Mouse (Mus musculus) spleen, postnatal 4 days (tissue): ENCODE data around the gene Klhl25.
"Not testable (repeated sequence)": the region's sequence is repeated elsewhere in the genome, so short reads cannot be mapped to it uniquely, and the experiment has no call there.

Experiments
- DNase-seq, 2 experiments: peaks; one replicate each; pipeline ENCODE4 v3.0.0; 2022; ENCODE audit warnings: low spot score in 2 of 2

Gene Klhl25

DNA sequence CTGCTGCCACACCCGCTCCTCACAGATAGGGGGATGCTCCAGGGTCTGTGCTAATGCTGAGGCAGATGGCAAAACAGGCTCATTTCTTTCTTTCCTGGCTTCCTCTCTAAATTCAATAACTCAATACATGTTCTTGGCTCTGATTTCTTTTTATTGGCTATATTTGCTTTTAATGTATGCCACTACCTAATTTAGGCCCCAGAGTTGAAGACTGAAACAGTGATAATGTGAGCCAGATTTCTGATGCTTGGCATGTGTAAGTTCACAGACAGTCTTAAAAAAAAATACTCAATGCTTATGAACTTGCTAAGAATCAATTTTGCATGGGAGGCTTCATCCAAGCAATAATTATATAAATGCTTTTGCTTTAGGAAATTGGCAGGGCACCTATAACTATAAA is 2.2 kb upstream of the Klhl25 start:
- no peak for DNase-seq

DNA sequence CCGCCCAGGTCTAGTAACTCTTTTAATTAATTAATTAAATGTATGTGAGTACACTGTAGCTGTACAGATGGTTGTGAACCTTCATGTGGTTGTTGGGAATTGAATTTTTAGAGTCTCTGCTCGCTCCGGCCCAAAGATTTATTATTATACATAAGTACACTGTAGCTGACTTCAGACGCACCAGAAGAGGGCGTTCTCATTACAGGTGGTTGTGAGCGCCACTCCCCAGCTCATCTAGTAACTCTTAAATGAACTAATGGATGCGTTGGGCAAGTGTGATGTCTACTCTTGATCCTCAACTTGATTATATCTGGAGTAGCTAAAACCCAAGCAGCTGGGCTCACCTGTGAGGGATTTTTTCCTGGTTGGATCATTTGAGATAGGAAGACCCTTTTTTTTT is 1.2 kb upstream of the Klhl25 start:
- DNase-seq, result no peak

DNA sequence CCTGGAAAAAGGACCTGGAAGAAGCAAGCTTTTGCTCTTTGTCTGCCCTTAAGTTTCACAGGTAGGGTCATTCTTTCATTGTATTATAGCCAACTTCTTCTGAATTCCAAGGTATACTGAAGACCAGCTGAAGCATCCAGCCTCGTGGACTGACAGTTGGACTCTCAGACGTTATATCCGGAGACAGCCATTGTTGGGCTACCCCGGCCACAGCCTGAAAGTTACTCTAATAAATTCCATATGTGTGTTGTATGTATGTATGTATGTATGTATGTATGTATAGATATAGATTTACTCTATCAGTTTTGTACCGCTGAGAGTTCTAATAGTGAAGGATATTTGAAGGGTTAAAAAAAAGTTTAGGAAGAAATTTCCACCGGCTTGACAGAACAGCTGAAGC is 621 bp upstream of the Klhl25 start:
- DNase-seq, result no peak

DNA sequence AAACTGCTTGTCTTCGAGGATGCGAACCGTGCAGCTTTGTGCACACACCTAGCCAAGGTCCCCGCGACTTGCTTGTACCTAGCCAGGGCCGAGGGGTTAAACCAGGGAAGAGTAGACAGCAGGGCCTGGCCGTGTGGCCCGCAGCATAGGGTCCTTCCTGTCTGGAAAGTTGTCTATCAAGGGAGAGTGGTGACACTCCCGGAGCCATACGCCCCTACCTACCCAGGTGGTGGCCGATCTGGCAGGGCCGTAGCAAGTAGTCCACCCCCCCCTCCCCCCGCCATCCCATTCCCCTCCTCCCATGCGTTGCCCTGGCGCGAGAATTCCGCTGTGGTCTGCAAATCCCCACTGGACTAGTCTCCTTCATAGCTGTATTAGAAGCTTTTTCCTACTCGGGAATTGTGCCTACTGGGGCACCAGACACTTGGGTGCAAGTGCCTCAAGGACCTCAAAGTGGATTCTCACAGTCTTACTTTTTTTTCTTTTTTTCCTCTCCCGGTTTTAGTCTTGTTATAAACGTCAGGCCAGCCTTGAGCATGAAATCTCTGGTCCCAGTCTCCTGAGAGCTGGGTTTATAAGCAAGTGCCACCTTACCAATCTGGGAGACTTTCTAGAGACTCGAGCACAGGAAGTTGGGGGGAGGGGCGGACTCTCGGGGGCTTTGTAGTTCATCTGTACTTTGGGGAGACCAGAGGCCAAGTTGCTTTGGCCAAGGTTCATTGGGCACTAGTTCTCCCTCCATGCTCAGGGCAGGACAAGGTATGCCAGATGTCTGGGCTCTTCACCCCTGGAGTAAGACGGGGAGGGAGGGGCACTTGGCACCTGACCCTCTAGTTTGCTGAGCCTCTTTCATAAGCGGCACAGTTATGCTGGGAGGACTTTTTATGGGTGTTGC is 913 bp downstream of the Klhl25 start:
- DNase-seq, result peak; percentile 49 to 81

DNA sequence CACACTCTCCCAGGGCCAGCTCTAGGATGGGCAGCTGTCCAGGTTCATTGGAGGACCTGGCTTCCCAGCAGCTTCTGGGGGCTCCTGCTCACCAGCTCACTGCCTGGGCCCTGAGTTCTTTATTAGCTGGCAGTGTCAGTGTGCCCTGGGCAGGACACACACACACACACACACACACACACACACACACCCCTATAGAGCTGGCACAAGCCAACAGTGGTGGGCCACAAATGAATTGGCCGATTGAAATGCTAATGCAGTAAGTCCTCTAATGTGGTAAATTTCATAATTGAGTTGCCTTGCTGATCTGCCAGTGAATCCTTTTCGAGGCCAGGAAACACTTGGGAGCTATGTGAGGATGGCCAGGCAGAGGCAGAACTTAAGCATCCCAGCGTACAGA is 2.3 kb downstream of the Klhl25 start:
- DNase-seq, result not testable (repeated sequence)

DNA sequence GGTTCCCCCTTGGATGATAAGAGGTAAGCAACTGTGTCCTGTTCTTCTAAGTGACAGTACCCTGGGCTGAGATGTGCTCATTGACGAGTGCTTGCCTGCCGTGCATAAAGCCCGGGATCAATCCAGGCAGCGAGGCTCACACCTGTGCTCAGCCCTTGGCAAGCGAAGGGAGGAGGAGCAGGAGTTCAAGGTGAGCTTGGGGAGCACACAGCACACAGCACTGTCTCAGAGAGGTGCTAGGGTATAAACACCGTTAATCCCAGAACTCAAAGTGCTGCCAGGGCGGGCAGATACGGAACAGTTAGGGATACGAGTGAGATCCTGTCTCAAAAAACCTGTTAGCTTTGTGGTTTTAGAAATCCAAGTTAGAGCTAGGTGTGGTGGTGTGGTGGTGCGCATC is 3.2 kb downstream of the Klhl25 start:
- DNase-seq, result no peak

DNA sequence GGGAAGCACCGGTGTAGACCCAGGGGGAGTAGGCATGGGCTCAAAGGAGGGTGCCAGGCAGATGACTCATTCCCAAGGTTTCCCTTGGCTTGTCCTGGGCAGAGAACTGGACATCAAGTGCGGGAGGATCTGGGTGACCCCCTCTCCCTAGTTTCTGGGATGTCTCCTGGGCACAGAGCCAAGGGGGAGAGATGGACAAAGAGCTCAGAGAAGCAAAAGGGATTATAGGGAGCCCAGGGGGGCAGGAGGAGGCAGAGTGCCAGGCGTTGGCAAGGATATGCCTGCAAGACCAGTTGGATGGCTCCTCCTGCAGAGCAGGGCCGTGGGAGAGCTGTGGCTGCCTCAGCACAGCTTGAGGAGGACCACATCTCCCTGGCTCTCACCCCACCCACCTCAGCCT is 4.3 kb downstream of the Klhl25 start:
- no peak for DNase-seq

DNA sequence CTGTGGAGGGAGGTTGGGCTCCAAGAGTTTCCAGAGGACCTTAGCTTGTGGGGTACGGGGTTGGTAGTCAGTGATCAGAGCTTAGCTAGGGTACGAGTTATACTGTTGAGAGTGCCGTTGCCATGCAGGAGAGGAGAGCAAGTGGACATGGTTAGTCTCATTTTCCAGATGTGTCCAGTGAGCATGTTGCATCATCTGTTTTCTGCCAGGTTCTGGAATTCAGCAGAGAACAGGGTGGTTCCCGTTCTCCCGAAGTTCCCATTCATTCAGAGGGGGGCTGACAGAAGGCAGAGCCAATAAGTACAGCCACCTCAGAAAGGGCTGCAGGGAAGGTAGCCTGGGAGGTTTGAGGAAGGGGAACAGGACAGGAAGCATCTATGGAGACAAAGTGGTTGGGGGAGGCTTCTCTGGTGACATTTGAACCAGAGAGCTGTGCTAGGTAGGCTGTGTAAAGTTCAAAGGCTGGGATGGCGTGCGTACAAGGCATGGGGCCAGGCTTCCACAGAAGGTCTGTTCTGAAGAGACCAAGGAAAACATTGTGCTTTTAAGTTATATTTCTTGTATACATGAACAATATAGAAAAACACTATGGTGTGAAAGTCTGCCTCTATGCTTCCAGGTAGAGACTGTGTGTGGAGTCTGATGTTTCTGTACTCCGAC is 5.2 kb downstream of the Klhl25 start:
- no peak for DNase-seq

DNA sequence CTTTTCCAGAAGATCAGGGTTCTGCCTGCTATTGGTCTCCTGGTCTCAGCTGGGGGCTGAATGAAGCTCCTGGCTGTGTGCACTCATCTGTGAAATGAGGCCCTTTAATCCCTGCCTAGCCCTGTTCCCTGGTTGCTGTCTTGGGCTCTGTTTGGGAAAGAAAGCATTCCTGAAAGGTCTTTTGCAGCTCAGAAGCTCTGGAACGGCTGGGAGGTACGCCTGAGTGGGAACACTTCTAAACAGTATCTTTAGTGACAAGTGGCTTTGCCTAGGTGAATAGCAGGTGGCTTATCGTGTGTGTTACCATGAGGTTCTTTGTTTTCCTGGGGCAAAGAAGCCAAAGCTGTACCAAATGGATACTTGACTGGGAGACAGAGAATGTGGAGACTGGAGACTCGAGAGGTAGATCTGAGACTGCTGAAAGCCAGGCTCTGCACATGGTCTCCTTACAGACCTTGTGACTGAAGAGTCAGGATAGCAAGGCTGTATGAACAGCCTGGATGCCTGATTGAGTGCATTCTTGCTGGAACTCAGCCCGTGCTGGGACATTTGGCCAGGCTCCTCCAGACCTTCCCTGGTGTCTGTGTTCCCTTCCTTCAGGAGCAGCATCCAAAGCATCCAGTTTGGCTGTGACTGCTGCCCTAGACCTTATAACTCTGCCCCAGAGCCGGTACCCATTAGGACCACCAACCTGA is 6.3 kb downstream of the Klhl25 start:
- DNase-seq, result no peak

DNA sequence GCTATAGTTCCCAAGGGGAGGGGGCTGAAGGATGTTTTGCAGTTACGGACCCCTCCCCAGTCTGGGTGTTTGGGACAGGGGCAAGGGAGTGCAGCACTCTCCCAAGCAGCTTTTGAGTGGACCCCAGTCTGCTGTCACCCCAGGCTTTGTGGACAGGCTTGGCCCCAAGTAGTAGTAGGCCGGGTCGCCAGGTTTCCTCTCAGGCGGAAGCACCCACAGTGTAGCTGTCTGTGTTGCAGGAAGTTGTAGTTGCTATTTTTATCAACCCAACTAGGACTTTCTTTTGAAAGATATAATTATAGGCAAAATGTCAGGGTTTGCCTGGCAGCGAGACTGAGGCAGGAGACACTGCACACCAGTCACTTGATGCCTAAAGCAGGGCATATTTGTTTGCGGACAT is 6.9 kb downstream of the Klhl25 start:
- no peak for DNase-seq

DNA sequence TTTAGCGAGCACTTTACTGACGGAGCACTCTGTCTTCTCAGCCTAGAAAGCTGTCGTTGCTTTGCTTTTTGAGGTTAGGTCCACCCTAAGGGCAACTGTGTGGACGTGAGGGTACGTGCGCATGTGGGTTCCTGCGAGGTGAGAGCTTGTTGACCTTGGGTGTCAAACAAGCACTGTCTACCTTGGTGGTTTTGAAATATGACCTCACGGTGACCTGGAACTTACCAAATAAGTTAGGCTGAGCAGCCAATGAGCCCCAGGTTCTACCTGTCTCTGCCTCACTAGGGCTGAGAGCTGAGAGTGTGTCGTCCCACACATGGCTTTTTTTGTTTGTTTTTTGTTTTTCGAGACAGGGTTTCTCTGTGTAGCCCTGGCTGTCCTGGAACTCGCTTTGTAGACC is 8.1 kb downstream of the Klhl25 start:
- DNase-seq, result no peak

DNA sequence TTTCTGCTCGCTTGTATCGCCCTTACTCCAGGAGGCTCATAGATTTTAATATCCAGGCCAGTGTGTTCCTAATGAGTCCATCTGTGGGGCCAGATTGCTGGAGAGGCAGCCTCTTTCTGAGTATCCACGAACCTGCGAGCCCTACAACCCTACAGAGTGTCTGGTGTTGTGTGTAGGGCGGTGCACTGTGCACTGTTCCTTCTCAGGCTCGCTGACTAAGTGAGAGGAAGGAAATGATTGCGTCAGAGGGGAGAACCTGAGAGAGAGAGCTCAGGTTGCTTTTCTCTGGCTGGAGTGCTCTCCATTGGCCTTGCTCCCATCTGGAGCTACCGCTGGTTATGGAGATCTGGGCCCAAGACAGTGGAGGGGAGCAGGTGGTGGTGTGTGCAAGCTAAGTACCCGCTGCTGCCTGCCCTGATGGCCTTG is 11.7 kb downstream of the Klhl25 start:
- no peak for DNase-seq

DNA sequence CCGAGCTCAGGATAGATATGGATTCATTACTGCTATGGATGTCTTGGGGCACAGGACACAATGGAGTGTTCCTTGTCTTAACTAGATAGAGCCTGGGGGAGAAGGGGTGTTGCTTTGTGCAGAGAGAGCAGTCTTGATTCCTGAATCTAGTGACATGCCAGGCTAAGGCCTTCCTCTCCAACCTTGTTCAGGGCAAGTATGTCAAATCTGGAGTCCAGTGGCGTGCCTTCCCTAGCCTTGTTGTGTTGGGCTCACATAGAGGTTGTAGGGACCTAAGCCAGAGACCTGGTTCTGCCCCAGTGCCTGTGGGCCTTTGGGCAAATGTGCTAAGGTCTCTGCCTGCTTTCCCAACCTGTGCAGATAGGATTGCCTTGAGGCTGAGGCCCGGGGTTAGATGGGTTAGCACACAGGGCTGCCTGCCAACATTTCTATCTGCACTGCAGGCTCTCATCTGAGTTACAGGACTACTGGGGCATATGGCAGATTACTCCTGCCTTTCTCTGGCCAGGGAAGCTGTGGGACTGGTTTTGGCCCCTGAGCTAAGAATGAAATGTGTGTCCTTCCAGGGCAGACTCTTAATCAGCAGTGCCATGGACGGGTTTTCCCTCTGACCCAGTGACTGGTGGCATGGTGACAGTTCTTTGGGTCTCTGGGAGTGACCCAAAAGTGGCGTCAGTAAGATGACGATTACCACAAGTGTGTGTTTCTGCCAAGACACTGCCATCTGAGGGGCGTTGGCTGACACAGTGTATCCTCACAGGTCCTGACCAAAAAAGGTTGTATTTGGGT is 13.7 kb downstream of the Klhl25 start:
- not testable (repeated sequence) for DNase-seq

DNA sequence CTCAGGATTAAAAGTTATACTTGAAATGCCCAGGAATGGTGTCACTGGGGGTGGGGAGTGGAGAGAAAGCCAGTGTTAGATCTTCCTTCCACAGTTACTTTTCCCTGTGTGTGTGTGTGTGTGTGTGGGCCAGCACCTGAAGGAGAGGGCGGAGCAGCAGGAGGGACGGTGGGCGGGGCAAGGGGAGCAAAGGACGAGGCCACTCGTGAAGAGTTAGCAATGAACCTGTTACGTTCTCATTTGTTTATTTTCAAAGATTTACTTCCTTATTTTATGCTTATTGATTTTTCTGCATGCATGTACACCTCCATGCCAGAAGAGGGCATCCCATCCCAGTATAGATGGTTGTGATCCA is 14.3 kb downstream of the Klhl25 start:
- peak; percentile 51 to 71 for DNase-seq

DNA sequence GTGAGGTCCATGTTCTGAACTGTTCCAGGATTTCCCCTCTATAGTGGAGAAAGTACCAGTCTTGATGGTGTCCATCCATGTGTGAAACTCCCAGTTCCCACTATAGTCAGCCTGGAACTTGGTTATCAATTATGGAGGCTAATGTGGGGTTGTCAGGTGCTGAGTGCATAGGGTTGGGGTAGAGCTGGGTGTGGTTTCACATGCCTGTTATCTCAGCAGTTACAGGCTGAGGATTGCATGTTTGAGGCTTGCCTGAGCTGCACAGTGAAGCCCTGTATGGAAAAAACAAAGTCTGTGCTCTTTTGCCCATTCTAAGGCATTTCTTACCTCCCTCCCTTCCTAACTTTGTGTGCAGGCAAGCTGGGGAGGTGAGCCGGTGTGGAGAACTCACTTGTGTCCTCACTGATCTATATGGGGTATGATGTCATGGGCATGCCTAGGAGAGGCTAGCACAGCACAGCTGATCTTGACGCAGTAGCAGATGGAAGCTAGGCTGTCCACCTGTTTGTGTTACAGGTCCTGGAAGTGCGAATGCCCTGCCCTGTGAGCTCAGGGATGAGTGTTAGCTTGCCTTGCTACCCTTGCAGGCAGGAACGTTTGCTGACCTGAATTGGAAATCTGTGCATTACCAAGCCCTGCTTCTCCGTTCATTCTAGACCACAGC is 15.3 kb downstream of the Klhl25 start:
- not testable (repeated sequence) for DNase-seq

DNA sequence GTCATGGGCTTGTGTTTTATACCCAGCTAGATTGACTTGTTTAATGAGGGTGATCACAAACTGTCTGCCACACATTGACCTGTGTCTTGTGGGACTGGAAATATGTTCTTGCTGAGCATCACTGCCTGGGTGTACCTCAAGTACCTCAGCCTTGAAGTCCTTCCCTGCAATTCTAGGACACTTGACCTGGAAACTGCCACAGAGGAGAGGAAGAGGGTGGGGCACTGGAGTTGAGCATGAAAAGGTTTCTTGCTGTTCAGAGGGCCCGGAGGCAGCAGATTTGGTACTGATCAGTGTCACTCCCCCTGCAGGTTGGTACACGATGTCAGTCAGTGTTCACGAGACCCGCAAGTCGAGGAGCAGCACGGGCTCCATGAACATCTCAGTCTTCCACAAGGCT is 16.9 kb downstream of the Klhl25 start:
- DNase-seq, result no peak

DNA sequence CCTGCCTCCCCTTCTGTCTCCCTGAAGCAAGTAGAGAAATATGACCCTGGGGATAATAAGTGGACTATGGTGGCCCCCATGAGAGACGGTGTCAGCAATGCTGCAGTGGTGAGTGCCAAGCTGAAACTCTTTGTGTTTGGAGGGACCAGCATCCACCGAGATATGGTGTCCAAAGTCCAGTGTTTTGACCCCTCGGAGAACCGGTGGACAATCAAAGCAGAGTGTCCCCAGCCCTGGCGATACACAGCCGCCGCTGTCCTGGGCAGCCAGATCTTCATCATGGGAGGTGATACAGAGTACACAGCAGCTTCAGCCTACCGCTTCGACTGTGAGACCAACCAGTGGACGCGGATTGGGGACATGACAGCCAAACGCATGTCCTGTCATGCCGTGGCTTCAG is 18.4 kb downstream of the Klhl25 start:
- DNase-seq, result no peak

DNA sequence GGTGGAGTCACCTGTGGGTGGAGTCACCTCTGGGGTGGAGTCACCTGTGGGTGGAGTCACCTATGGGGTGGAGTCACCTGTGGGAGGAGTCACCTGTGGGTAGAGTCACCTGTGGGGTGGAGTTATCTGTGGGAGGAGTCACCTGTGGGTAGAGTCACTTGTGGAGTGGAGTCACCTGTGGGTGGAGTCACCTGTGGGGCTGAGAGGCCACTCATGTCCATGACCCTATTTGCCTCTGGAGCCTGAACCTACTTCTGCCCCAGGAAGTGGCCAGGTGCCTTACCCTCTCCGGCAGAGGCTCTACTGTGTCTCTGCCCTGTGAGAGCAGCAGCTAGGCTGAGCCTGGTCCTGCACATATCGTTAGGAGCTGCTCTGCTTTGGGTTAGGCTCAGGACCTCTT is 20.6 kb downstream of the Klhl25 start:
- no peak for DNase-seq

DNA sequence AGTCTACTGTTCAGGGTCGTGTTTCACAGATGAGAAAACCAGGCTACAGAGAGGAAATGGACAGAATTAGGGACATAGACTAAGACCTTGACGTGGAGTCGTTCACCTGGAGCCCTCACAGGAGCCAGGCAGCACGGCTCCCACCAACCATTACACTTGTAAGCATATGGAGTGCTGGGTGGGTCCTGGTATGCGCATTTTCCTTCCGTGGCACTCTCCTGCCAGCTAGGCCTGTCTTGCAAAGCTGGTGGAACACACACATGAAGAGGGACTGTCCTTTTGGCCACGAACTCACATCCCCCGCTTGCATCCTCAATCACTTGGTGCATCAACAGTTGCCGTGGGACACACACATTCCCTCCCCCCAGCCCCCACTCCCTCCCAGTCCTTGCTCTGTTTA is 22.4 kb downstream of the Klhl25 start:
- no peak for DNase-seq

DNA sequence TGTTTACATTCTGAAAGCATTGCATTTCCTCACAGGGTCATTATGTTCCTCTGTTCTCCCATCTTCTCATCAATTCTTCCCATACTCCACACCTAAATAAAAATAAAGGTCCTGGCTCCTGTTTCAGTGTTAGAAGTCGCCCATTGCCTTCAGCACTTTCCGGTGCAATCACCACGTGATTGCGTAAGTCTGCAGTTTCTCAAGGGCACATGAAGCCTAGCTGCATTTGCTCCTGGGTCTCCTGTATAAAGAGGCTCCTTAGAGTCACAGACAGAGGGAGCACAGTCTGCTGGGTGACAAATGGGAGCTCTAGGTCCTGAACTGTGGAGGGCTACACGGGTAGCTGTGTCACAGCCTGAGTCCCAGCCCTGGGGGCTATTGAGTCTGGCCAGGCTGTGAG is 24.1 kb downstream of the Klhl25 start:
- no peak for DNase-seq

DNA sequence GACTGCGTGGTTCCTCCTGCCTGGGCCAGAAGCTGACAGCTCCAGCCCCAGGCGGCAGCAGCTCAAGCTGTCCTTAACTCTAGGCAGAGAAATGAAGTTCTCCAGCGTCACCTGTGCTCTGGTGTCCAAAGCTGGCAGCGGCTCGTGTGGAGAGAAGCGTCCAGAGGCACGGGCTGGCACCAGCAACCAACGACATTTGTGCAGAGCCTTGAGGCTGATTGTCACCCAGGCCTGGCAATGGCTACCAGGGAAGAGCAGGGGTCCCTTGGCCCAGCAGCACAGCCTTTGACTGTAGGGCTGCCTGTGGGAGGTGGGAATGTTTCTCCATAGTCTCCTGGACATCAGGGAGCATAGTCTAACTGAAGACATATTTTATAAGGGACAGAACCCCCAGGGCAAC is 24.6 kb downstream of the Klhl25 start:
- peak; percentile 11 to 61 for DNase-seq
